Mouse (Mus musculus) limb, embryonic 14.5 days (tissue): ENCODE results near the gene B4galt1. TPM values are rescaled to one million over a fixed set of nuclear protein-coding genes. Genes with fewer than 3 reads are reported as not detected.

ENCODE experiments used
- ATAC-seq: fragments of 200-750 bp; cut with Nextera tagmentation; 2 replicates; pipeline ENCODE4 v1.8.0; 2017; ENCODE audit warnings: low read depth, moderate number of reproducible peaks, moderate TSS enrichment; ENCODE audit not compliant: low FRiP score
- DNase-seq: peaks from one replicate; pipeline ENCODE4 v3.0.0-alpha.2; 2015; ENCODE audit warnings: low spot score
- H3K27ac ChIP-seq: fragments of 300-500 bp; sonication (generic); replicated peaks from 2 replicates; pipeline ENCODE4 v1.5.1; 2014; ENCODE audit warnings: low read depth, mild to moderate bottlenecking, low read length, moderate library complexity, mixed read lengths
- H3K27me3 ChIP-seq: fragments of 300-500 bp; sonication (generic); 2 replicates; pipeline ENCODE4 v1.6.1; 2014; ENCODE audit warnings: low read length, mixed read lengths; ENCODE audit not compliant: control insufficient read depth, insufficient read depth
- H3K36me3 ChIP-seq: fragments of 300-500 bp; sonication (generic); 2 replicates; pipeline ENCODE4 v1.6.1; 2014; ENCODE audit warnings: mild to moderate bottlenecking, low read length, moderate library complexity, mixed read lengths; ENCODE audit not compliant: control insufficient read depth, insufficient read depth
- H3K4me1 ChIP-seq: fragments of 300-500 bp; sonication (generic); 2 replicates; pipeline ENCODE4 v1.6.1; 2014; ENCODE audit warnings: antibody characterized with exemption, low read length, mixed read lengths; ENCODE audit not compliant: control insufficient read depth, insufficient read depth
- H3K4me2 ChIP-seq: fragments of 300-500 bp; sonication (generic); replicated peaks from 2 replicates; pipeline ENCODE4 v1.6.1; 2014; ENCODE audit warnings: low read depth, mild to moderate bottlenecking, low read length, moderate library complexity; ENCODE audit not compliant: severe bottlenecking
- H3K4me3 ChIP-seq: fragments of 300-500 bp; sonication (generic); replicated peaks from 2 replicates; pipeline ENCODE4 v1.5.1; 2014; ENCODE audit warnings: low read length
- H3K9ac ChIP-seq: fragments of 300-500 bp; sonication (generic); 2 replicates; pipeline ENCODE4 v1.6.1; 2014; ENCODE audit warnings: mild to moderate bottlenecking, low read depth, low read length, moderate library complexity; ENCODE audit not compliant: severe bottlenecking
- H3K9me3 ChIP-seq: fragments of 300-500 bp; sonication (generic); 2 replicates; pipeline ENCODE4 v1.6.1; 2016; ENCODE audit warnings: low read length; ENCODE audit not compliant: control insufficient read depth
- POLR2A ChIP-seq: fragments of 200-500 bp; IDR thresholded peaks from 2 replicates; pipeline ENCODE4 v1.8.0; 2012; ENCODE audit warnings: inconsistent platforms, mild to moderate bottlenecking, moderate library complexity, borderline replicate concordance; ENCODE audit not compliant: insufficient read depth, insufficient read length; ENCODE audit errors: extremely low read depth
- WGBS: fragments of 180-500 bp; shearing (Covaris S2); extraction: QIAGEN DNeasy Blood & Tissue Kit; methylation state at CpG from one replicate; pipeline ENCODE4 v1.1.7; 2014; 5-methylcytosine and 5-hydroxymethylcytosine counted together
- polyA plus RNA-seq, 2 experiments: library from polyadenylated mRNA; depleted of rRNA in 1 of 2; stranded (reverse) in 1 of 2; unstranded in 1 of 2; fragments of >200 nt; fragmentation: Nextera tagmentation in 1 of 2; extraction: Ambion mirVana in 1 of 2; gene quantifications; 2 replicates each; pipeline versions ENCODE4 v1.2.1 to v1.2.3; 2012 to 2014

Gene B4galt1
- polyA plus RNA-seq, 2 experiments = 35.9 to 52.3 TPM

- no peaks in the 10 kb centered on the region for H3K36me3 ChIP-seq
- H3K4me3 ChIP-seq = no peak overlapping the region
- TF ChIP-seq POLR2A = no peak
- H3K4me2 ChIP-seq = no peak overlapping the region
- DNase-seq = no peak
- no peaks in the 10 kb centered on the region for H3K27me3 ChIP-seq
- ATAC-seq = no peak
- no peak overlapping the region for H3K27ac ChIP-seq
- no peak overlapping the region for H3K9ac ChIP-seq
- peaks cover 49% of the 10 kb centered on the region for H3K4me1 ChIP-seq
- no peaks in the 10 kb centered on the region for H3K9me3 ChIP-seq
- 90% methylated on average over 3 of the region's 3 CpGs for WGBS
These were observed 18.3 kb upstream of the B4galt1 start for GRCm38 (mm10) chr4:40872129-40872528.

GRCm38 (mm10) chr4:40870206-40870605 lies 16.4 kb upstream of the B4galt1 start:
- H3K4me1 ChIP-seq = peaks cover 35% of the 10 kb centered on the region
- H3K4me3 ChIP-seq = no peak overlapping the region
- no peaks in the 10 kb centered on the region for H3K9me3 ChIP-seq
- ATAC-seq = no peak
- no peak for DNase-seq
- H3K36me3 ChIP-seq = no peaks in the 10 kb centered on the region
- TF ChIP-seq POLR2A = no peak
- no peak overlapping the region for H3K27ac ChIP-seq
- WGBS = 93% methylated on average over 4 of the region's 4 CpGs
- no peaks in the 10 kb centered on the region for H3K27me3 ChIP-seq
- H3K9ac ChIP-seq = no peak overlapping the region
- H3K4me2 ChIP-seq = no peak overlapping the region

- ATAC-seq (peak; percentile 92), DNase-seq (peak; percentile 94)
- no peaks in the 10 kb centered on the region for H3K27me3 ChIP-seq
- no peaks in the 10 kb centered on the region for H3K9me3 ChIP-seq
- no peak for TF ChIP-seq POLR2A
- no peaks in the 10 kb centered on the region for H3K36me3 ChIP-seq
- H3K4me3 ChIP-seq = no peak overlapping the region
- peak overlapping the region; percentile 8; the same call in 1 of the 2 replicates for H3K4me2 ChIP-seq
- 30% methylated on average over 13 of the region's 13 CpGs for WGBS
- H3K4me1 ChIP-seq = peaks cover 22% of the 10 kb centered on the region
- peak overlapping the region; percentile 74 for H3K27ac ChIP-seq
- no peak overlapping the region for H3K9ac ChIP-seq
These were observed 14.9 kb upstream of the B4galt1 start for GRCm38 (mm10) chr4:40868554-40869232.

- H3K27me3 ChIP-seq = no peaks in the 10 kb centered on the region
- no peak overlapping the region for H3K27ac ChIP-seq
- H3K9ac ChIP-seq = no peak overlapping the region
- DNase-seq (no peak), ATAC-seq (no peak)
- H3K9me3 ChIP-seq = no peaks in the 10 kb centered on the region
- WGBS = 93% methylated on average over 12 of the region's 12 CpGs
- H3K4me2 ChIP-seq = no peak overlapping the region
- H3K36me3 ChIP-seq = no peaks in the 10 kb centered on the region
- no peak for TF ChIP-seq POLR2A
- peaks cover 10% of the 10 kb centered on the region for H3K4me1 ChIP-seq
- no peak overlapping the region for H3K4me3 ChIP-seq
These were observed 10.6 kb upstream of the B4galt1 start for GRCm38 (mm10) chr4:40864361-40864760.

GRCm38 (mm10) chr4:40863340-40863739 lies 9.5 kb upstream of the B4galt1 start:
- Histone ChIP-seq H3K4me1 (peaks cover 6% of the 10 kb centered on the region; the same call in 1 of the 2 replicates), H3K4me3 (no peak overlapping the region), H3K27ac (no peak overlapping the region), H3K36me3 (no peaks in the 10 kb centered on the region), H3K27me3 (no peaks in the 10 kb centered on the region), H3K9me3 (no peaks in the 10 kb centered on the region), H3K9ac (no peak overlapping the region), H3K4me2 (no peak overlapping the region)
- ATAC-seq = no peak
- no peak for DNase-seq
- 80% methylated on average over 3 of the region's 3 CpGs for WGBS
- TF ChIP-seq POLR2A = no peak
